Mouse (Mus musculus) gastrocnemius, adult 18-20 months (tissue): ENCODE results near the gene Kif23. TPM values are rescaled to one million over a fixed set of nuclear protein-coding genes. Genes with fewer than 3 reads are reported as not detected.

Experiments used
- DNase-seq: peaks from one replicate; pipeline ENCODE4 v3.0.0; 2021; ENCODE audit warnings: low spot score
- long read RNA-seq, 2 experiments: library from polyadenylated mRNA; stranded (forward); transcript quantifications; one replicate each; pipeline ENCODE4 v2.0.0; 2021
- total RNA-seq, 2 experiments: library from RNA; stranded (reverse); gene quantifications; 2 replicates each; pipeline ENCODE4 v1.2.3; 2021

The Kif23 gene
- total RNA-seq, result under 1 TPM; 0.37 to 0.88 TPM
- long read RNA-seq, experiment 1, result 0 reads
- long read RNA-seq, experiment 2, result 0 reads

- DNase-seq, result peak; percentile 93
Measured at GRCm38 (mm10) chr9:61946623-61947401, at the start of gene Kif23. Gene Kif23, minus strand, starts transcription at chr9:61946774.

DNA sequence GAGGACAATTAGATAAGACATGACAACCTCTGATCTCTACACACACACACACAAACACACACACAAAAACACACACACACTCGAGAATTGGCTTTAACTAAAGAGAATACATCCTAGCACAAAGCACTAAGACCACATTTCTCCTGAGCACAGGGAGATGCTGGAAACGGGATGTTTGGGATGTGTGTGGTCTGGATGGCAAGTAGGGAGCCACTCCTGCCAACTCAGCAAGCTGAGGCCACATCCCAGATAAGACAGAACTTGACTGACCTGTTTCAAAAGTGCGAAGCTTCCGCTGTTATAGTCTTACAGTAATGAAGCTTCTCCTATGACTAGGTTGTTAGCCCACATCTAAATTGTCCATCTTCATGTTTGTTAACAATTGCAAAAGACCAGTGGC lies 44.6 kb upstream of the Kif23 start:
- DNase-seq, result no peak

GRCm38 (mm10) chr9:61990738-61991137 lies 44.2 kb upstream of the Kif23 start:
- DNase-seq, result no peak

DNA sequence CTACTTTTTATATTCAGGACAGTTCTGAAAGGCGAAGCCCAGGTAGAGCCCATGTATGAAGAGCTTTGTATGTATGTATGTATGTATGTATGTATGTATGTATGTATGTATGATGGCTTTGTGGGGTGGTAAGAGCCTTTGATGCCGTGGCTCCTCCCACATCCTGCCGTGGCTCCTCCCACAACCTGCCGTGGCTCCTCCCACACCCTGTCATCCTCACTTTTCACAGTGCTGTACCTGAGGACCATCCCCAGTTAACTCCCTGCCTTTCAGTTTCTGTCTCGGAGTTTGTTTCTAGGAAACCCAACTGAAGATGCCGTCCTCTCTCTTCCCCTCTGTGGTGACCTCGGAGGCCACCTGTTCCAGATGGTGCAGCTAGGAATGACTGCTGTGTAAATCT lies 39.5 kb upstream of the Kif23 start:
- no peak for DNase-seq

DNA sequence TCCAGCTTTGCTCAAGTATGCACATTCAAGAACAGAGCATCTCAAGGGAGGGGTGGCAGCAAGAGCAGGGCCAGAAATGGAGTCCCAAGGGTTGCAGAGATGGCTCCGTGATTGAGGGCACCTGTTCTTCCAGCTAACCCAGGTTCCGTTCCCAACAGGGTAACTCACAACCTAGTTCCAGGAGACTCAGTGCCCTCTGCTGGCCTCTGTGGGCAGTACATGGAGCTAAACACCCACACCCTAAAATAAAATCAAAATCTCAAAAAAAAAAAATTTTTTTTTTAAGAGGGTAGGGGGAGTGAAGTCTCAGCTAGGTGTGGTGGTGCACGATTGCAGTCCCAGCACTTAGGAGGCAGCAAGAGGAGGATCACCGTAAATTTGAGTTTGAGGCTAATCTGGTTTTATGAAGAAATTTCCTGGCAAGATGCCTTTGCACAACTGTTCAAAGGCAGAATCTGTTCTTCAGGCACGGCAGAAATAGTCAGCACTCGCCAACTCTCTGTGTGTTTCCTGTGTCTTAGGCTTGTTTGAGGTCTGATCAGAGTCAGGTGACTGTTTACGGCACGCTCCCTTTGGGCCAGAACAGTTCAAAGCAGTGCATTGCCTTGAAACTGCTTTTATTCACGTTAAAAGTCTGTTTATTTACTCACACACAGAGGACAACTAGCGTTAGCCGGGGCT lies 38.7 kb upstream of the Kif23 start:
- peak; percentile 45 for DNase-seq

GRCm38 (mm10) chr9:61982940-61983620 lies 36.5 kb upstream of the Kif23 start:
- DNase-seq, result no peak

DNA sequence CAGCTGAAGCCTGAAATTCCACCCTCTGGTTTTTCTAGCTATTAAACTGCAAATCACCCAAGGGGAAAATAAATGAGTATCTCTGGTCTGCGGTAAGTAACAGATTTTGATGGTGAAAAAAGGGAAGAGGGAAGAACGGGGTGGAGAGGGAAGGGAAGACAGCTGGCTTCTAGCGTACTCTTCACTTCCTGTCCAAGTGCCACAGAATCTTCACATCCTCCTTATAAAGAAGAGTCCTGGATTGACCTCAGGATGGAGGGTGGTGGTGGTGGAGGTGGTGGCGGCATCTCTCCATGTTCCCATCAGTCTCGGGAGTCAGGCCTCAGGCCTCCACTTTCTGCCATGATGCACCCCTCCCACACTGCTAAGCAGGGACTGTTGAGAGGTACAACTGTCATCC lies 35.3 kb upstream of the Kif23 start:
- no peak for DNase-seq

DNA sequence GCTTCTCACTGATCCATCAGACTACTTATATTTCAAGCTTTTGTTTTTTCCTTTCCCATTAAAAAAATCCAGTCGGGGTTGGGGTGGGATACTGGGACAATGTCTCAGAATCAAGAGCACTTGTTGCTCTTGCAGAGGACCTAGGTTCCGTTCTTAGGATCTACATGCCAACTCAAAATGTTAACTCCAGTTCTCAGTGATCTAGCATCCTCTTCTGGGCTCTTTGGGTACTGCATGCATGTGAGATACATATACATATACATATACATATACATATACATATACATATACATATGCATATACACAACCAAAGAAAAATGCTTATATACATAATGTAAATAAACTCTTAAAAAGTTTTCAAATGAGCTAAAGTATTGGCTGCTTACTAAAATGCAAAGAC lies 33.4 kb upstream of the Kif23 start:
- DNase-seq, result no peak

GRCm38 (mm10) chr9:61977258-61977945 lies 30.8 kb upstream of the Kif23 start:
- DNase-seq, result no peak

DNA sequence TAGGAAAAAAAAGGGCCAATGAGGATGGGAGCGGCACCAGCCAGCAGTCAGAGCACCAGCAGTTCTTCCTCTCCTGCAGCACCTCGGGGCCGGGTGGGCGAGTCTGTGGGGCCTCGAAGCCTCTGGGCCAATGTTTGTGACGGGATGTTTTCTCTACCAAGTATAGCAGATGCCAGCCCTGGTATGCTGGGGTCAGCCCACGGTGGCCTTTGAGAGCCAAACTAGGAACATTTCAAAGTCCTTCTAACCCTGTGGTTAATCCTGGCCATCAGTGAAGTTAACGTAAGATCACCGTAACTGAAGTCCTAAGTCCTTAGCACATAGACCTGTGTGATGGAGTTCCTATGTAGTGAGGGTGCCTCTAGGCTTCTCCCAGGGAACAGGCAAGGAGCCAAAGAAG lies 25.5 kb upstream of the Kif23 start:
- DNase-seq, result no peak

- no peak for DNase-seq
Measured at GRCm38 (mm10) chr9:61971045-61971444, 24.5 kb upstream of the Kif23 start.

- DNase-seq, result no peak
Measured at GRCm38 (mm10) chr9:61967357-61967756, 20.8 kb upstream of the Kif23 start.

GRCm38 (mm10) chr9:61965987-61966386 lies 19.4 kb upstream of the Kif23 start:
- DNase-seq, result no peak

DNA sequence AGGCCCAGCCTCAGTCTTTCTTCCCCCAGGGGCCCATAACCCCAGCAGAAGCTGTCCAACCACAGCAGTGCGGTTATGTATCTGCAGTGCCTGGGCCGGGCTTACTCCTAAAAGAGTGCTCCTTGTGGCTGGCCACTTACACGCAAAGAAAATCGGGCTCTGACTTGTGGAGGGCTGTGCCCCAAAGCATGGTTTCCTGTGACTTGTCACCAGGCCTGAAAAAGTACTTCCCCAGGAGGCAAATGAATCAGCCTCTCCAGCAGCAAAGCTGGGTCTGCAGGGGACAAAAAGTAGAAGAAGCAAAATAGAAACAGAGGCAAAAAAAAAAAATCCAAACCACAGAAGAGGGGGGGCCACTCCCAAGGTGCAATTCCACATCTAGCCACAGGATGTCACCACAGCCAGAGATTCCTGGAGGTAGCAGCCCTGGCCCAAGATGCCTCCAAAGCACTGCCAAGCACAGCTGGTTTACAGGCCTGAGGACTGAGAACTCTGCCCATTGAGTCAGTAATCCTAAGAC lies 18.9 kb upstream of the Kif23 start:
- peak; percentile 74 for DNase-seq

DNA sequence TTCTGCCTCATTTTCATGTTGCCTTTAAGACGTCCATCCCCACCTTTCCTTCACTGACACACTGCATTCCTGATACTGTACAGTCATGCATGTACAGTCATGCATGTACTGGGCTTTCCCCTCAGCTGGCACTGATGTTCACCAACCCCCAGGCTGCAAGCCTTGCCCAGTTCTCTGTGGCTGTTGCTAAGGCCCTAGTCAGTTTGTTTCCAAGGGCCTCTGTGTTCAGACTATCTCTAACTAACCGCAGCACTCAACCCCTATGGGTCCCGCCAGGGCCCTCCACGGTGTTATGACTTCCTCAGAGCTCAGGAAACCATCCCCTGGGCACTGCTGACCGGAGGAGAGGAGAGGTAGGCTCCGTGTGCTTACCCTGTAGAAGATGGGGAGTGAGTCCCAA lies 16.8 kb upstream of the Kif23 start:
- DNase-seq, result no peak

DNA sequence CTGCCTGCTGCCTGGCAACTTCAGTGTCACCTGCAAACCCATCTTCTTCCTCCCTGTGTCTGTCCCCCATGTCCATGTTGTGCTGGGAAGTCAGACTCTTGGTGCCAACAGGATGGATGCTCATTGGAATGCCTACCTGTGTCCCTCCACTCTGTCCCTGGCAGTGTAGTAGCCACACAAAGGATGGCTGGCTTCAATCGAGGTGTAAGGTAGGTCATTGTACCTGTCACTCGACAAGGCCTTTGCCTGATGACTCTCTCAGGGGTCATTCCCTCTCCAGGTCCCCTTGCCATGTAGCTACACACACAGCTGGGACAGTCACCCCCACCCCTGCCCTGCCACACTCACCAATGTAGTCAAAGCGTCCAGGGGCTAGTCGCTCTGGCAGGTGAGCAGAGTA lies 14.6 kb upstream of the Kif23 start:
- DNase-seq, result no peak

- DNase-seq, result peak; percentile 19
Measured at GRCm38 (mm10) chr9:61960753-61961152, 14.2 kb upstream of the Kif23 start.

DNA sequence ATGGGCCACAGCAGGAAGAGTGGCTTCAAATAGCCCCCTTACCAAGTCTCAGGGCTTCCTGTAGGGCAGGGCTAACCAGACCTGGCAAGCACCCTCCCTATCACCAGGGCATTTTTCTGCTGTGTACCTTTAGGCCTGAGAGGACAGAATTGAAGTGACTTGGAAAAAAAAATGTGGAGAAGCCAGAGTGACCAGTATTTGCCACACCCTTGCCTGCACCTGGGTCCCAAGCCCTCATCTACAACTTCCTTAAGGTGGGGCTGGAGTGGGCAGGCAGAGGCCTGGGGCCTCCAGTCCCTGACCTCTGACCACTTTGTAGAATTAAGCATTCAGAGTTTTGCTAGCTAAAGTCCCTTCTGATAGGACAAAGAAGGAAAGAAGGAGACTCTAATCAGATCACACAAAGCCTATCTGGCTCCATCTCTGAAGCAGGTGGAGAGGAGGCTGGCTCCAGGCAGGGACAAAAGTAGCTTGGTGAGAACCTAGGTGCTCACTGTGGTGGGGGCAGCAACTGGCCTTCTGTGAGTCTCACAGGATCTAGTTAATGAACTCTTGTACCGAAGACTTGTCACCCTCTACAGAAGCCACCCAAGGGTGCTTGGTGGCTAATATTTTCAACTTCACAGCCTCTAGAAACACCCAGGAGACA lies 13.5 kb upstream of the Kif23 start:
- no peak for DNase-seq

GRCm38 (mm10) chr9:61954707-61955106 lies 8.1 kb upstream of the Kif23 start:
- no peak for DNase-seq

DNA sequence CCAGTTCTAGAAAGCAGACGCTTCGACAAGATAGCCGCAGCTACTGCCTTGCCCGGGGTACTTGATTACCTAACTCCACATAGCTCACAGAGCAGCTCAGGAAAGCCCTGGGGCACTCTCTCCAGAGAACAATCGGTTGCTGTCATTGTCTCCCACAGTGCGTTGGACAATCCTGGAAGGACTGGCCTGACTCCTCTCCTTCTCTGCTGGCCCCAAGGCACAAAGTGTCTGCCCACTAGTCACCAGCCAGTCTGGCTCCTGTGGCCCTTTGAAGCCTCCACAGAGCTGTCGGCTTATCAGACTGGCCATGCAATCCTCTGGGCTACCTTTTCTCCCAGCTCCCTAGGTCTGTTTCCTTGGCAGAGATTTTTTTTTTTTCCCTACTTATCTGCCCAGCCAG lies 5.7 kb upstream of the Kif23 start:
- no peak for DNase-seq
